Mouse (Mus musculus): Measurements from ENCODE around the gene Vstm4.
A peak's percentile ranks its signal among the peaks of the same experiment; 100 is the strongest.

Gene Vstm4

DNA sequence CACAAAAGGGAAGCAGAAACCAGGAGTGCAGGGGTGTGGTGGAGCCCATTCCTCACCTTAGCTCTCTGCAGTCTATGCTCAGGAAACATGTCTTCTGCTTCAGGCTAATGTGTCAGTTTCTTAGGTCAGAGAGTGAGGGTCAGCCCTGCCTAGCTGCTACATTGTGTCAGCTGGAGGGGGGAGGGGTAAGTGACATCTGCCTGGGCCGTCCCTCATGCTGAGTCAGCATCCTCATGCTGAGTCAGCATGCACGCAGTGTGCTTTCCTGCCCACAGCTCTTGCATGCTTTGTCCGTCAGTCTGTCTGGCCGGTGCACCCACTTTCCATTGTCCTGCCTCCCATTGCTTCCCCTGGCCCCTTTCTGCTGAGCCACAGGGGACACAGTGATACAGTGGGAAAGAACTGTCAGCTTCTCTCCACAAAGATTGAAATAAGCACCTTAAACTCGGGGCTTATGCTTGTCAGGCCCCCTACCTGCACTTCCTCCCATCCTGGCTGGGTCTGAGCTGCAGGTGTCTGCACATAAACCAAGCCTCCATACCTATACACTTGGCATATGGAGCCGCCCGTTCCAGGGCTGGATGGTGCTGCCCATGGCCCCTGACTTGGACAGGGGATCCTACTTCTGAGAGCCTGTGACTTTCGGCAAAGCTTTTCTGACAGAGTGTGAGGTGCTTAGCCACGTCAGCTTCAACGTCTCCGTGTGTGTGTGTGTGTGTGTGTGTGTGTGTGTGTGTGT, 3.4 kb downstream of the Vstm4 start:
- DNase-seq (ENCODE audit: low spot score in 2 of 2), result no peak

DNA sequence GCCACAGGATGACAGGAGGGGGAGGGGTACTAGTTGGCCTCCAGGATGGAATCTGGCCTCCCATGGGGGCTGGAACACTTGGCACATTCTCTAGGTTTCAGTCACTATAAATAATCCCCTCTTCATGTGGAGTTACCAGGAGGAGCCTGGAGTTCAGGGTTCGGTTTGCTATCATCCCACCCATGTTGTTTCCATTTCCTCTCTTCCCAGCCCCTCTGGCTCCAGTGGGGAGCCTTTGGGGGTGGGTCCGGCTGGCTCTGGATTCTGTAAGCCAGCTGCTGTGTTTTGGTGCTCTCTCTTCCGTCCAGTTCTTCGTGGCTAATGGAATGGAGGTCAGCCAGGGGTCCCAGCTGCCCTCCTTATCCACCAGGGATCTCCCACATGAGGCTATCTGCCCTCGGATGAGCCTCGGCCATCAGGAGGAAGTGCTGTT, 4.6 kb downstream of the Vstm4 start:
- peak in 1 of 2 experiments; percentile 14 for DNase-seq (ENCODE audit: low spot score in 2 of 2)

DNA sequence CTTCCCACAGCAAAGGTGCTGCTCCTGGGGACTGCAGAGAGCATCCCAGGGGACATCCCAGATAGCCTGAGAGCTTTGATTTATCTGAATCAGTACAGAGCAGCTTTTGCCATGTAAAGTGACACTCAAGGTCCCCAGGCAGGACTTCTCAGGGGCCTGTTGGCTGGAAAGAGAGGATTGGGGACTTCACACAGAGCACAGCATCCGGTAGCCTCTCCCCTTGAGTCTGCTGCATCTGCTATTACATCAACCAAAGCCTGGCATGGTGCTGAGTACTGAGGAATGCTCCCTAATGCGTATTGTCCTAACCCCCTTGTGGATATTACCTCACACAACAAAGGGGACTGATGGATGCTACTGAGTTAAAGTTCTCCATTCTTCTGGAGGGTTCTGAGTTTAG, 5.1 kb downstream of the Vstm4 start:
- DNase-seq (ENCODE audit: low spot score in 2 of 2), result no peak

DNA sequence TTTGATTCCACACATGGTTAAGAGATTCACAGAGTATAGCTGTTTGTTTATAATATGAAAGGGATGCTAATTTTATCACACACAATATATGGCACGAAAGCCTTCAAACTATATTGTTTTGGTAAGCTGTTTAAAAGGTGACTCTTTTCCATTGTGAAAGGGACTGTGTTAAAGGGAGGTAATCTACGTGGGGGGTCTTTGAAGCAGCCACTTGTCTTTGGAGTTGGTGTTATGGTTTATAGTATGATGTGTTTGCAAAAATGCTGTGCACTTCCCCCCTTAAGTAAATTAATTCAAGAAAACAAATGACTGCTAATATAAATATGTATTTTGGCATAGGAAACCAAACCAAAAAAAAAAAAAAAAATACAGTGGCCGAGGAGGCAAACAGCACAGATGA, 8.8 kb downstream of the Vstm4 start:
- no peak for DNase-seq (ENCODE audit: low spot score in 2 of 2)

DNA sequence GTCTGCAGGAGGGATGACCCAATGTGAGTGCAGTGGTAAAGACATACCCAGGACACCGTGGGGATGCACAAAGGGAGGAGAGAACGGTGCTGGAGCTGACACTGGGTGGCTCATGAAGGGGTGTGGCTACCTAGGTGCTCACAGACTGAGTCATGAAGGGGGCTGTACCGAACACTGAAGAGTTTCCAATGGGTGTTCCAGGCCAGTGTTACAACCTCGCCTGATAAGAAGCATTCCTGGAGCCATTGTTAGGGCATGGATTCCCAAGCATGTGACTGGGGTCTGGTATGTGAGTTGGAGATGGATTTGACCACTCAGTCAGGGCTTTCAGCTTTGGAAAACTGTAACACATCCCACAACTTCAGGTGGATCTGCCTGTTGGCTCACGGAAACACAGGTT, 15.4 kb downstream of the Vstm4 start:
- DNase-seq (ENCODE audit: low spot score in 2 of 2), result no peak

DNA sequence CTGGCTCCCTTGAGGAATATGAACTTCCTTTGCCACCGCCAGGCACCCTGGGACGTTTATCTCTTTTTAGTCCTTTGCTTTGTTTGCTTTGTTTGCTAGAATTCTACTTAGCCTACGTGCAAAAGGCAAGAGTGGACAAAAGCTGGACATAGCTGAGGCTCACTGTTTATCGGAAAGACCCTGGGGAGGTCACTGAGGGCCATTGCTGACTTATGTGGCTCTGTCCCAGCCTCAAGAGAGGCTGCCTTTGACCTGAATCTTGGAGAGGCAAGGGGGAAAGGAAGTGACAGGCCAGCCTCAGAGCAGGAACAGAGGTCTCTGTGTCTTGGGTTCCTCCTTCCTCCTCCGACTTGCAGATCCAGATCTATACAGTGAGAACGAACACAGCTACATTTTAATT, 21.0 kb downstream of the Vstm4 start:
- DNase-seq (ENCODE audit: low spot score in 2 of 2), result no peak

DNA sequence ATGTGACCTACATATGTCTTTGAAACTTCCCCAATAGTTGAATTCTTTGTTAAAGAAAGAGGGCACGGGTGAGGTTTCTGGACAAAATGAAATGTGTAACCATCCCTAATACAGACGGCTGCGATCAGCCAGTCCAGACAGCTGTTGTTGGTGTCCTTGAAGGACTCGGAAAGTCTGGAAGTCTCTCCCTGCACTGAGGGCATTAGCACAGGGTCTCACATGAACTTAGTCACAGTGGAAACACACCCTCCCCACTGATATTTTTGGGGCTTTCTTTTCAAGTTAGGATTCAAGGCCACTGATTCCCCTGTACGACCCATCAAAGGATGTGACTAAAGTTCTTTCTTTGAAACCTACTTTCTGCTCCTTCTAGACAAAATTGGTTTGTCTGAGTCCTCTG, 23.8 kb downstream of the Vstm4 start:
- no peak for DNase-seq (ENCODE audit: low spot score in 2 of 2)

DNA sequence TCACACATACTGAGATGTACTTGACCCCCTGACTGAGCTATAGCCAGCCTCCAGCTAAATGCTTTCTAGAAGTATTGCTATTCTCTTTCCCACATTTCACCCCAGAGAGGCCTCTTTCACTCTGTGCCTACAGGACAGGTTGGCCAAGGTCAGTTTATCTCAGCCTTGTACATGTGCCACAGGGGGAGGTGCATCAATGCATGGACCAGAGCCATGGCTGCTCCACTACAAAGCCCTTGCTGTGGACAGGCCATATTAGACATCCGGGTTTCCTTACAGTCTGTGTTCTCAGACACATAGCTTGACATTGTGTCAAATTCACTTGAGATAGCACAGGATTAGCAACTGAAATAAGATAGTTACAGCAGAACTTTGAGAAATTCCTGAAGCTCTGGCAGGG, 25.1 kb downstream of the Vstm4 start:
- DNase-seq (ENCODE audit: low spot score in 2 of 2), result no peak

DNA sequence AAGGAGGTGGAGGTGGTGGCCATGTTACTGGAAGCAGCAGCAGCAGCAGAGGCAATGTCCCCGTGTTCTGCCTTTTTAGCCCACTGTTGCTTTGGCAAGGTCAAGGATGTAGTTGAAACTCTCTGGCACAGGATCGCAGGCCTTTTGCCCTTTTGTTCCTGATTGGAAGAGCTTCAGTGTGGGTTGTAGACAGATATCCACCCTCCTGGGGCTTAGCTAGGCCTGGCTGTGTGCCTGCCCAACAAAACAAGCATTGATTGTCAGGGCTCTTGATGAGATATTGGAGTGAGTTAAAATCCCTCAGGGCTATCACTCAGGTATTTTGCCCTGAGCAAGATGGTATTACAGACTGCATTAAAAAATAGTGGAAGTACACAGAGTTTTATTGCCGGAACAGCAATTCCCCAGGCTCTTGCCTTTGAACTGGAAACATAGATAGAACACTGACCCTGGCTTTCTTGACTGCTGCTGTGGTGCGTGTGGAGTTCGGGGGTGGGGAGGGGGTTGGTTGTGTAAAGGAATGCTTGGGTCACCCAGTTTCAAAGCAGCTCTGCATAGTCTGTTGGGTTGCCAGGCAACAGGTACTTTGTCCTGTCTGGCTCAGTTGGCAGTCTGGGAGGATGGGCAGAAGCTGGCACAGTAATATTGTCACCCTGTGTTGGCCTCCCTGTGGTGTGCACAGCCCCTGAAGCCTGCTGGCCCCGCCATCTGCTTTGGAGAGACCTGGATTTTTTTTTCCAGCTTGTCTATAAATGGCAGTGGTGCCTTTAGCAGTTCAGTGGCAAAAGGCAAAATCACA, 32.5 kb downstream of the Vstm4 start:
- peak in 1 of 2 experiments; percentile 34 for DNase-seq (ENCODE audit: low spot score in 2 of 2)

DNA sequence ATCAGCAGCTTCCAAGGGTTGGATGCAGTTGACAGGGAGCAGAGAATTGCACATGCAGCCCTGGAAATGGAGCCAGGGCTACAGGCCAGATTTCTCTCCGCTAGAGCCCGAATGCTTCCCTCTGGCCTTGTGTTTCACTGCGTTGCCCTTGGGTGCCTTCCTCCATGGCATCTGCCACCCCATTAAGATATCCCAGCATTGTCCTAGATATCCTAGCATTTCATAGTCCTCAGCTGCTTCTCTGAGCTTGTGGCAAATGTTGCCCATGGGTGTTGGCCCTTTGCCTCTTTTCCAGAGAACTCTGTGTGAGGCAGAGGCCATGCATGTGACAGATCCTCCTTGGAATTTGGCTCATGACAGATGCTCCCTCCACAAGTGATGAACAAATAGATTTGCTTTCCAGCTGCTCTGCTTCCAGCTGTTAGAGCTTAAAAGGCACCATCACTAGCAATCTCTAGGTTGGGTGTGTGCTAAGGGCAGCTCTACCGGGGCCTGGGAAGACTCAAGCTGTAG, 37.8 kb downstream of the Vstm4 start:
- peak; percentile 11 to 51 for DNase-seq (ENCODE audit: low spot score in 2 of 2)

DNA sequence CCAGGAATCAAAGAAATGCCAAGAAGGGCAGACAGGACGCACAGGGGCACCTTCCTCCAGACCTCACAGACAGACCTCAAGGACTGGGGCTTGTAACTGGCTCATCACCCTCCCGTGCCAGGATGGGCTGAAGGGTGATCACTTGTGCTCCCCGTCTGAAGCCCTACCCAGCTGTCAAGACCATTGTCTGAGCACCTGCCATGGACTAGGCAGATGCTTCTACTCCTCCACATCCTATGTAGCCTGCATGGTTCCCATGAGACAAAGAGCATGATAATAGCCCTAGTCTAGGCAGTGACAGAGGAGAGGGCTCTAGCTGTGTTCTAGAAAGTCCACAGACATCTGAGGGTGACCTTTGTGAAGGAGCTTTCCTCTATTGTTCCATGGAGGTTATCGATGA, 38.3 kb downstream of the Vstm4 start:
- DNase-seq (ENCODE audit: low spot score in 2 of 2), result no peak

DNA sequence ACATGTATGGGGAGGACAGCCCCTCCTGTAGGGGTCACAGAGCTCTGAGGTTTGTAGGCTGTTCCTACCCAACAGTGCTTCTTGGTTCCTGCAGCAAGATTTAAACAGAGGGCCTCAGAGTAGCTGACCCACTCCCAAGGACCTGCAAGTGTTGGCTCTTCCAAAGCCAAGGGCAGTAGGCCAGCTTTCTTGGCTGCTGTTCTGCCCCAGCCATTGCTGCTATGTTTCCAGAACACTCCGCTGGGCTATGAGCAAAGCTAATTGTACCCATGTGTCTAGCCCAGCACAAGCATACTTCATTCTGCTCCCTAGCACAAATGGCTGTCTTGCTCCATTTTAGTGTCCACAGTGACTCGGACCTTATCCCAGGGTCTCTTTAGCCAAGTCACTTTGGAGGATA, 40.3 kb downstream of the Vstm4 start:
- peak in 1 of 2 experiments; percentile 69 for DNase-seq (ENCODE audit: low spot score in 2 of 2)

DNA sequence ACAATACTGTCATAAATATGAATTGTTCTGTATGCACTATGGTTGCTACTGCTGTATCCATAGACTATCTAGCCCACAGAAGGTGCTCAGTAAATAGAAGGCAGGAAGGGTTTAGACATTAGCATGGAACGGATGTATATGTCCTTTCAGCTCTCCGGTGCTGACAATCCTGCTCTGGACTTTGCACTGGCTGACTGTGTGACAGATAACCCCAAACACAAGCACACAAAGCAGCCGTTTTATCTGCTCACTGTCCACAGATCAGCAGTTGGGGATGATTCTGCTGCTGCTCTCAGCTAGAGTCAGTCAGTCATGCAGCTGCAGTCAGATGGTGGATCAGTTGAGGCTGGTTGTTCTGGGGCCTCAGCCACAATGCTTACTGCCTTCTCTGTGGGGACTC, 46.6 kb downstream of the Vstm4 start:
- DNase-seq (ENCODE audit: low spot score in 2 of 2), result no peak

DNA sequence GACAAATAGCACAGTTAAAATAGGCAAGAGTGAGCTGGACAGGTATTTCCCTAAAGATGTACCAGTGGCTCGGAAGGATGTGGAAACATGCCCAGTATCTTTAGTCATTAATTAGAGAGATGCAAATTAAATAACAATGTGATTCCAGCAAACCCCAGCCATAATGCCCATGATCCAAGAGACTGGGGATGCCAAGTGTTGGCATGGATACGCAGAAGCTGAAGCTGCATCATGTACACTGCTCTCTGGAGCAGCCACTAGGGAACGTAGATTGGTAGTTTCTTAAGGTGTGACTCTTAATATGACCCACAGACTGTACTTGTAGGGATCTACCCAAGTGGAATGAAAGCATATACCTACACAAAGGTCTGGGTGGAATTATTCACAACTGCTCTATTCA, 50.0 kb downstream of the Vstm4 start:
- DNase-seq (ENCODE audit: low spot score in 2 of 2), result no peak

DNA sequence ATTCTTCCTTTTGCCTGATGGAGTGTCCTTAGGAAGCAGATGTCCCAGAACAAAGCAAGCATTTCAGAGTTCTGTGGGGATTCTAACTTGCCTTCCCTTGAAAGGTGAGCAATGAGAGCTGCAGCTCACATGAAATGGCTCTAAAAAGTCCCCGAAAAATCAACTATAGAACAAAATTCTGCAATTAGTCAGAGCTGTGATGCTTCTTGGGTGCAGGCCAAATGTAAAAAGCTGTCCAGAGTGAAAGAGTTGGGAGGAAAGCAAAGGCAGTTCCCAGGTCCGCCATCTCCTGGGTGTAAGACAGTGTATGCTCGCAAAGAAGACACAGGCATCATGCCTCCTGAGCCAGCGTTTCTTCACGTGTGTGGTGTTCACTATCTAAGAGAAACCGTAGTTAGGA, 52.6 kb downstream of the Vstm4 start:
- DNase-seq (ENCODE audit: low spot score in 2 of 2), result no peak

DNA sequence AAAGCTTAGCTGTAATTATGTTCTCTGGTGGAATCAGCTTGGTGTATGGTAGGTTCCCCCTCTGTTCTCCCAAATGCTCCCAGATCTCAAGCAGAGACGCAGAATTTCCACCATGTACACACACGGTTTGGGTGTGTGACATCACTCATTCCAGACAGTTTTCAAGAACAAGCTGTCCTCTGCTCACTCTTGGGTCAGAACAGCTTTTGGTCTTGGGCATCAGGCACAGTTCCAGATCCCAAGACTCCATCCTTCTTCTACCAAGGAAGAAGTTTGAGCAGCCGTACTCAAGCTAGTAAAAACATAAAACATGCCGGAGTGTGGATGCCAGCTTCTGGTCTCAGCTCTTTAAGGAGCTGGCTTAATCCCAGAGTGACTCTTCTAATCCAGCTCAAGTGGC, 54.6 kb downstream of the Vstm4 start:
- no peak for DNase-seq (ENCODE audit: low spot score in 2 of 2)

DNA sequence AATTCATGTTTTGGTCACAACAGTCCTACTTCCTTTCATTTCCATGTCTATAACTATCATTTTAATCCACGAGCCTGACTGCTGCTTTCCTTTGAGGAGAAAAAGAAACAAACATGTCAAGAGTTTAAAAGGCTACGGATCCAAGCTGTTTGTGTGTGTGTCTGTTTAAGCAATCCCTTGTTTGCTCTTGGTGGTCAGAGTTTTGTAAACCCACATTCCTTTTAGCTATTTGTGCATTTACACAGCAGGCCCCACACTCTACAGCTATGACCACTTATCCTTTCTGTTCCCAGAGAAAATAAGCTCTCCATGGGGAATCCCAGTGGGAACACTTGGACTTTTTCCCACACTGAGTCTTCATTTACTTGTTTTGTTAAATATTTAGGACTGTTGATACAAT, 58.8 kb downstream of the Vstm4 start:
- DNase-seq (ENCODE audit: low spot score in 2 of 2), result no peak

DNA sequence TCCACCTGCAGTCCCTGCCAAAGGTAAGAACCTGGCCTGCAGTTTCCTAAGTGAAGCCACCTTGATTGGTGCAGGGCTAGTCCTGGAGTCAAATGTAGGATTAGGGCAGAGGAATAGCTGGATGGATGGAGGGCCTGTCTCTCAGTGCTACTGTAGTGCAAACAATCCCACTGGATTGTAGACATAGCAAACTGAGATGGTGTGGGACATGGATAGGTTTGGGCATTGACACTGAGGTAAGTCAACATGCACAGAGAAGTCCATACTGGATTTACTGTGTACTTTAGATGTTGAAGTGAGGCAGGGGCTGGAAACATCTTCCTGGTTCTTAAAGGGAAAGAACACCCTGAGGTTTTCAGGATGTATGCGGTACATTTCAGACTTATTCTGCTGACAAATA, 61.4 kb downstream of the Vstm4 start:
- DNase-seq (ENCODE audit: low spot score in 2 of 2), result no peak

DNA sequence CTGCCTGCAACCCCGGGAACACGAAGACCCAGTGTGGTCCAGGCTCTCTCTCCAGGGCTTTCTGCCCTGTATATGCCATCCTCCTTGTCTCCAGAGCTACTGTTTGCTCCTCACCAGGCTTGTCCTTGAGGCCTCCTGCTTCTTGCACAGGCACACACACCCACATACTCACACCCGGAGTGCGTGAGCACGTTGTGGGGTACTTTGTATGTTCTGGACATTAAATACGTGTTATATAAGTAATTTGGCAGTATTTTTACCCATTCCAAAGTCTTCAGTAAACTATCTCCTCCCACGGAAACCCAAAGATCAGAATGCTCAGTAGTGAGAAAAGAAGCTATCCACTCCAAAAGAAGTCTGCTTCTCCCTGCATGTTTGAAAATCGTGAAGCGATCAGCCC, 67.3 kb downstream of the Vstm4 start:
- no peak for DNase-seq (ENCODE audit: low spot score in 2 of 2)

DNA sequence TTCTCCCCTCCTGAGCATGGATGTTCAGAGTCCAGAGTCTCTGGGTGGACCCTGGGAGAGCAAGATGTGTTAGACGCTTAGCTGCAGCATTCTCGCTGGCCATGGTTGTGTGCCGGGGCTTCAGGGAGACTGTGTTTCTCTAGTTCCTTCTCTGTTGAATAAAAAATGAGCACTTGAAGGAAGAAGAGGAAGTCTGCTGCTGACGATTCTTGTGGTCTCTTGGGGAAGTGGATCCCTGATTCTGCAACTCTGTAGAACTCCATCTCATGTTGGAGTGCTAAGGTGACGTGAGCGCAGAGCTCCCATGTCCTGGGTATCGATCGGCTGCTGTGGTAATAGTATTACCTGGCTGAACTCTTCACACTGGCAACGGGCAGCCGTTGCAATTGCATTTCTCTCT, 75.2 kb downstream of the Vstm4 start:
- DNase-seq (ENCODE audit: low spot score in 2 of 2), result no peak

DNA sequence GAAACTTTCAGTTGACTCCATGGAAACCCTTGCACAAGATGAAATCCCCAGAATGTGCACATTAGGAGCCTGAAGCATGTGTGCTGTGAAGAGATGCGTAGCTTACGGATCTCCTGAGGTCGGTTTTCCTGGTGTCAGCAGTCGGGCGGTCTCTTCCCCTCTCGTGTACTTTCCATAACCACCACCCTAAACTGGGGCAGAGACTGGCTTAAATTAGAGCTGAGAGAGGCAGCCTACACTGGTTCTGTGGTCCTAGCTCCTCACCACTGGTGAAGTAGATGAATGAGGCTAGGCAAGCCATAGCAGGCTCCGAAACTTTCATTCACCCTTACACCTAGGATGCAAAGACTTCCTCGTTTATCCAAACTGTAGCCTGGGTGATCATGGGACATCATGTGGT, 75.7 kb downstream of the Vstm4 start:
- DNase-seq (ENCODE audit: low spot score in 2 of 2), result no peak

DNA sequence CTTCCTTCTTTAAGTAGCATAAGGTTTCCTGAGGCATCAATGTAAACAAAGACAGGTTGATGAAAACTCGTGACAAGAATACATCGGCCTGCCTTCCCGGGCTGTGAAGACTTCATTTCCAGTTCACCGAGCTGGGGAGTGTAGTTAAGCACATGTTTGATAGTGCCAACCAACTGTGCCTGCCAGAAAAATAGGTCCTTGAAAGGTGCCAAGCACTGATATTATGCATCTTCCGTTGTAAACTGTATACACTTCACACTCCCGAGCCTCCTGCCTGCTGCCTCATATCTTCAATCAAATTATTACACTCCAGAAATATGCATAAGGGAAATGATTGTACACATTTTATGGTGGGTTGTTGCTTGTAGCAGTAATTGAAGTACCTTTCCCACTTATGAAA, 77.5 kb downstream of the Vstm4 start:
- no peak for DNase-seq (ENCODE audit: low spot score in 2 of 2)

DNA sequence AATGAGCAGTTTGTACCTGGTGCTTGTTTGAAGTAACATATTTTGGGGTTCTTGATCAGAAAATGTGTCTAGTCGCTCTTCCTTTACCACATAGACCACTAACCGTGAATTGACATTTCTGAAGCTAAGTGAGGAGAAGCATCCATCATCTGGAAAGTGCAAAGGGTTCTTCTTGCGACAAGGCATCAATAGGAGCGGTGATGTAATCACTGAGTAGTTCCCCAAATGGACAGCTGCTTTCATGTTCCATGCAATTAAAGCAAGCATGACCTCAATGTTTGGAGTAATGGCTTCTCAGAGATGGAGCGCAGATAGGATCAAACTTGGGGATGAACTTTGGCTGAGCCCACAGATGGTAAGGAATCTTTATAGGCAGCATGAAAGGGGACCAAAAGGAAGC, 82.7 kb downstream of the Vstm4 start:
- DNase-seq (ENCODE audit: low spot score in 2 of 2), result no peak
